Mouse (Mus musculus): ENCODE measurements around the gene Smpd4. TPM values are rescaled to one million over a fixed set of nuclear protein-coding genes. Genes with fewer than 3 reads are reported as not detected.
A peak's percentile ranks its signal among the peaks of the same experiment; 100 is the strongest.
"Not testable (repeated sequence)": the region's sequence is repeated elsewhere in the genome, so short reads cannot be mapped to it uniquely, and the experiment has no call there.

Smpd4 gene
- polyA plus RNA-seq (2015; fragmentation: Nextera tagmentation; extraction: Ambion mirVana) = 25.1 and 30.7 TPM in 2 replicates

DNA sequence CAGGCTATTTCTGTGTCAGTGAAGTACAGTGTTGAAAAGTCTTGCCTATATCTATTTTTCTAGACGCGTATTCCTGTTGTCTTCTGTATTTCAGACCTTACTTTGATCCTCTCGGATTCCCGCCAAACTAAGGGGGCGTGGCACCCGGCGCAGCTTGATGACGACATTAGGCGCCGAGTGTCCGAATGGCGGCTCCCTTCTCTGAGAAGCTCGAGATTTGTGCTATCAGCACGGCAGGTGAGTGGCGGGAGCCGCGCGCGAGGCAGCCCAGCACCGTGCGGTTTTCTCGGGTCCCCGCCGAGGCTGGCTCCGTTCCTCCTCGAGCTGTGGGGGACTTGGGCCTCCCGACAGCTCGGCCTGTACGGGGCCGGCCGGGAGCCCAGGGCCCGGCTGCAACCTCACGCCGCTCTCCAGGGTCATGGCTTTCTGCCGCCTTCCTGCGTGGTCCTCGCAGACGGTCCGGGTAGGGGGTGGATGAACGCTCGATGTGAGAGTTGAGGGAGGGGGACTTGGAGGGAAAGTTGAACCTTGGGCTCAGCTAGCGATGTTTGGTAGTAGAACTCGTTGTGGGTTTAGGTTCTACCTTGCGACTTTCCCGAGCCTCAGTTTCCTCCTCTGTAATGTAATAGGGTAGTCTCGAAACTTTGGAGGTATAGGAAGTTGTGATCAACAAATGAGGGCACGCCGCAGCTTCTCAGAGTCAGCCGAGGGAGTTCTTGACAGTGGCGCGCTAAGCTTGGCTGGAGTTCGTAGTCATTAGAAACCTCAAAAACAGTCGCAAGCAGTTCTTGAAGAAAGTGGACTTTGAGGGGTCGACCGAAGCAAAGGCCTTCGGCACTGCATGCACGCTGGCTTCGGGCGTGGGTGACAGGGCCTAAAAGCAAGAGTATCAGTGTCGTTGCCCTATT, at the start of gene Smpd4:
Gene Smpd4 (plus strand): TSS at position 157 of the 908 bp plus-strand sequence.
- ATAC-seq (ENCODE audit: low FRiP score, low read depth) = peak; percentile 85

GRCm38 (mm10) chr16:17575870-17576824, 43.0 kb upstream of the Smpd4 start:
- Histone ChIP-seq H3K9ac (peak overlapping the region; percentile 58), H3K4me2 (peak overlapping the region; percentile 75), H3K4me3 (peak overlapping the region; percentile 63), H3K27me3 (peaks cover 10% of the 10 kb centered on the region), H3K36me3 (0 out of 2 replicates have a peak, but pooled peaks cover 3% of the 10 kb centered on the region), H3K9me3 (no peaks in the 10 kb centered on the region), H3K4me1 (replicated peaks) (peaks cover 22% of the 10 kb centered on the region), H3K27ac (replicated peaks) (peak overlapping the region; percentile 77)
- 13% methylated on average over 45 of the region's 45 CpGs for WGBS
- ATAC-seq (ENCODE audit: low FRiP score, low read depth) = peak; percentile 88

More for the DNA sequence above, at the start of gene Smpd4:
- Histone ChIP-seq H3K36me3 (peaks cover 16% of the 10 kb centered on the region), H3K9me3 (no peaks in the 10 kb centered on the region), H3K27me3 (no peaks in the 10 kb centered on the region), H3K4me3 (peak within 1 kb of the TSS; percentile 71), H3K4me1 (replicated peaks) (peaks cover 17% of the 10 kb centered on the region), H3K9ac (peak within 1 kb of the TSS; percentile 71), H3K27ac (replicated peaks) (no peak within 1 kb of the TSS; the same call in 1 of the 2 replicates), H3K4me2 (peak within 1 kb of the TSS; percentile 85)
- 3% methylated on average over 60 of the region's 60 CpGs for WGBS

- ATAC-seq (ENCODE audit: low FRiP score, low read depth) = no peak; the same call in none of the 2 replicates
- 16% methylated on average over 8 of the region's 8 CpGs for WGBS
- no peaks in the 10 kb centered on the region for H3K9me3 ChIP-seq
Measured at GRCm38 (mm10) chr16:17576825-17577215, 42.3 kb upstream of the Smpd4 start.

GRCm38 (mm10) chr16:17583064-17583463, 36.1 kb upstream of the Smpd4 start, which contains the start of gene Slc7a4:
TSS of gene Slc7a4 (minus strand) at chr16:17583214.
- no peak within 1 kb of the TSS for H3K9ac ChIP-seq
- no peak within 1 kb of the TSS for H3K4me2 ChIP-seq
- 15% methylated on average over 8 of the region's 8 CpGs for WGBS
- ATAC-seq (ENCODE audit: low FRiP score, low read depth) = no peak
- no peaks in the 10 kb centered on the region for H3K36me3 ChIP-seq
- no peak within 1 kb of the TSS for H3K4me3 ChIP-seq
- no peak within 1 kb of the TSS for H3K27ac ChIP-seq (replicated peaks)
- H3K9me3 ChIP-seq = no peaks in the 10 kb centered on the region
- 0 out of 2 replicates have a peak, but pooled peaks cover 3% of the 10 kb centered on the region for H3K27me3 ChIP-seq
- H3K4me1 ChIP-seq (replicated peaks) = no peaks in the 10 kb centered on the region

More at GRCm38 (mm10) chr16:17576825-17577215, 42.3 kb upstream of the Smpd4 start:
- H3K4me1 ChIP-seq (replicated peaks) = peaks cover 22% of the 10 kb centered on the region
- peaks cover 10% of the 10 kb centered on the region for H3K27me3 ChIP-seq
- H3K27ac ChIP-seq (replicated peaks) = peak overlapping the region; percentile 77
- peak overlapping the region; percentile 63 for H3K4me3 ChIP-seq
- peak overlapping the region; percentile 58 for H3K9ac ChIP-seq
- H3K4me2 ChIP-seq = peak overlapping the region; percentile 75
- H3K36me3 ChIP-seq = 0 out of 2 replicates have a peak, but pooled peaks cover 3% of the 10 kb centered on the region

- H3K9me3 ChIP-seq = no peaks in the 10 kb centered on the region
- no peaks in the 10 kb centered on the region for H3K27me3 ChIP-seq
- no peaks in the 10 kb centered on the region for H3K4me1 ChIP-seq (replicated peaks)
- no peak for ATAC-seq (ENCODE audit: low FRiP score, low read depth)
- H3K36me3 ChIP-seq = no peaks in the 10 kb centered on the region
- no peak overlapping the region for H3K4me2 ChIP-seq
- H3K27ac ChIP-seq (replicated peaks) = no peak overlapping the region
- WGBS = 85% methylated on average over 7 of the region's 7 CpGs
- no peak overlapping the region for H3K4me3 ChIP-seq
- no peak overlapping the region for H3K9ac ChIP-seq
Measured at GRCm38 (mm10) chr16:17584555-17584954, 34.6 kb upstream of the Smpd4 start.

- H3K9me3 ChIP-seq = no peaks in the 10 kb centered on the region
- no peaks in the 10 kb centered on the region for H3K27me3 ChIP-seq
- H3K36me3 ChIP-seq = no peaks in the 10 kb centered on the region
- 61% methylated on average over 2 of the region's 2 CpGs for WGBS
- no peak for ATAC-seq (ENCODE audit: low FRiP score, low read depth)
- H3K9ac ChIP-seq = no peak overlapping the region
- no peak overlapping the region for H3K4me3 ChIP-seq
- H3K4me2 ChIP-seq = no peak overlapping the region
- H3K4me1 ChIP-seq (replicated peaks) = no peaks in the 10 kb centered on the region
- no peak overlapping the region for H3K27ac ChIP-seq (replicated peaks)
Measured at GRCm38 (mm10) chr16:17590731-17591130, 28.4 kb upstream of the Smpd4 start.

DNA sequence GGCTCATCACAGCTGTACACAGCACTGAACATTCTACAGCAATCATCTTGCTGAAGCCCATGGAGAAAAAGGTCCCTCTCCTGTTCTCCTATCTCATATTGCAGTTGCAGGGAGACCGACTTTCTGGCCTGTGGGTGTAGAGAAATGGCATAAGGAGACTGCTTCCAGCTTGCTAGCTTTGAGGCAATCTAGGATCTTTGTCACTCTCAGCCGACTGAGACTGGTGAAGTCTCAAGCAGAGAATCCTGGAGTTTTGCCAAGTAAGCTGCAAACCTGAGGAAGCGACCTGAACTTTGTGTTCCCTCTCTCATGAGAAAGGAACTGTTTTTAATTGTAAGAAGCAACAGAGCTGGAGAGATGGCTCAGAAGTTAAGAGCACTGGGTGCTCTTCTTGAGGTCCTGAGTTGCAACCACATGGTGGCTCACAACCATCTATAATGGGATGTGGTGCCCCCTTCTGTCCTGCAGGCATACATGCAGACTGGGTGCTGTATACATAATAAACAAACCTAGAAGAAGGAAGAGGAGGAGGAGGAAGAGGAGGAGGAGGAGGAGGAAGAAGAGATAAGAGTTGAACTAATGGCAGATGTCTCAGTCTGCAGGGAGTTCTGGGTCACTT, 18.1 kb upstream of the Smpd4 start:
- H3K27me3 ChIP-seq = no peaks in the 10 kb centered on the region
- WGBS = 61% methylated on average over 3 of the region's 3 CpGs
- no peaks in the 10 kb centered on the region for H3K4me1 ChIP-seq (replicated peaks)
- no peak for ATAC-seq (ENCODE audit: low FRiP score, low read depth)
- no peak overlapping the region for H3K4me2 ChIP-seq
- no peaks in the 10 kb centered on the region for H3K9me3 ChIP-seq
- no peaks in the 10 kb centered on the region for H3K36me3 ChIP-seq
- H3K9ac ChIP-seq = no peak overlapping the region
- H3K27ac ChIP-seq (replicated peaks) = no peak overlapping the region
- H3K4me3 ChIP-seq = no peak overlapping the region

GRCm38 (mm10) chr16:17604941-17605340, 14.2 kb upstream of the Smpd4 start:
- no peak overlapping the region for H3K9ac ChIP-seq
- H3K27ac ChIP-seq (replicated peaks) = no peak overlapping the region
- no peaks in the 10 kb centered on the region for H3K36me3 ChIP-seq
- no peaks in the 10 kb centered on the region for H3K9me3 ChIP-seq
- no peaks in the 10 kb centered on the region for H3K4me1 ChIP-seq (replicated peaks)
- ATAC-seq (ENCODE audit: low FRiP score, low read depth) = no peak
- H3K27me3 ChIP-seq = no peaks in the 10 kb centered on the region
- WGBS = 55% methylated on average over 4 of the region's 4 CpGs
- no peak overlapping the region for H3K4me2 ChIP-seq
- H3K4me3 ChIP-seq = no peak overlapping the region

DNA sequence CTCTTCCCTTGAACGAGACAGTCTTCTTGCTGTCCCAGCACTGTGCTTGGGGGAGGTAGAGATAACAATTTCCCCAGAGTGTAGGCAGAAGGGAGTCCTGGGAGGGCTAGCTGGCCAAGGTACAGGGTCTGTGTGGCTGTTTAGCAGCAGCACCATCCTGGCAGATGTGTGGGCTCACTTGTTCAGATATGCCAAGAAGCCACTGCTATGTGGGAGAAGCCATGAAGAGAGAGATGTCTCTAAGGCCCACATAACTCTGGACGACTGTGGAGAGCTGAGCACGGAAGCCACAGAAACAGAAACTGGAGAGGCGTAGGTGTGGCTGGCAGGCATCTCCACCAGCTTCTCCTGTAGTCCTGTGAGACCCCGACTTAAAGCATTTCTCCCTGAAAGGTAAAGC, 13.5 kb upstream of the Smpd4 start:
- 79% methylated on average over 5 of the region's 5 CpGs for WGBS
- no peak for ATAC-seq (ENCODE audit: low FRiP score, low read depth)
- no peaks in the 10 kb centered on the region for H3K9me3 ChIP-seq
- H3K9ac ChIP-seq = no peak overlapping the region
- no peaks in the 10 kb centered on the region for H3K36me3 ChIP-seq
- H3K27me3 ChIP-seq = no peaks in the 10 kb centered on the region
- no peak overlapping the region for H3K27ac ChIP-seq (replicated peaks)
- H3K4me2 ChIP-seq = no peak overlapping the region
- H3K4me1 ChIP-seq (replicated peaks) = no peaks in the 10 kb centered on the region
- H3K4me3 ChIP-seq = no peak overlapping the region

DNA sequence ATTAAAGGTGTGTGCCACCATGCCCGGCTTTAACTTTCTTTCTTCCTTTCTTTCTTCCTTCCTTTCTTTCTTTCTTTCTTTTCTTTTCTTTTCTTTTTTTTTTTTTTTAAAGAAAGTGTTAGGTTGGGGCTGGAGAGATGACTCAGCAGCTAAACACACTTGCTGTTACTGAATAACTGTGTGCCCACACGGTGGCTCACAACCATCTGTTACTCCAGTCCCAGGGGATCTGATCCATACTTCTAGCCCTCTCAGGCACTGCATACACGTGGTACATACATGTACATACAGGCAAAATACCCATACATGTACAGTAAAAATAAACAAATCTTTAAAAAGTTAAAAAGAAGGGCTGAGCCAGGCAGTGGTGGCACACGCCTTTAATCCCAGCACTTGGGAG, 7.8 kb upstream of the Smpd4 start:
- no peak overlapping the region for H3K27ac ChIP-seq (replicated peaks)
- H3K4me2 ChIP-seq = no peak overlapping the region
- WGBS = 68% methylated on average over 4 of the region's 4 CpGs
- H3K27me3 ChIP-seq = no peaks in the 10 kb centered on the region
- H3K9me3 ChIP-seq = no peaks in the 10 kb centered on the region
- no peak overlapping the region for H3K4me3 ChIP-seq
- ATAC-seq (ENCODE audit: low FRiP score, low read depth) = no peak
- no peak overlapping the region for H3K9ac ChIP-seq
- H3K36me3 ChIP-seq = no peaks in the 10 kb centered on the region
- H3K4me1 ChIP-seq (replicated peaks) = no peaks in the 10 kb centered on the region

DNA sequence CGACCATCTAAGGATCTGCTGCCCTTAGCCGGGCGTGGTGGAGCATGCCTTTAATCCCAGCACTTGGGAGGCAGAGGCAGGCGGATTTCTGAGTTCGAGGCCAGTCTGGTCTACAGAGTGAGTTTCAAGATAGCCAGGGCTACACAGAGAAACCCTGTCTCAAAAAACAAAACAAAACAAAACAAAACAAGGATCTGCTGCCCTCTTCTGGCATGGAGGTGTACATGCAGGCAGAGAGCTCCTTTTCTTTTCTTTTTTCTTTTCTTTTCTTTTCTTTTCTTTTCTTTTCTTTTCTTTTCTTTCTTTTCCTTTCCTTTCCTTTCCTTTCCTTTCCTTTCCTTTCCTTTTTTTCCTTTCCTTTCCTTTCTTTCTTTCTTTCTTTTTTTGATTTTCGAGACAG, 4.4 kb upstream of the Smpd4 start:
- not testable (repeated sequence) for H3K27ac ChIP-seq (replicated peaks); H3K9me3 ChIP-seq; ATAC-seq (ENCODE audit: low FRiP score, low read depth); H3K27me3 ChIP-seq; H3K4me1 ChIP-seq (replicated peaks); H3K4me3 ChIP-seq; H3K4me2 ChIP-seq; H3K9ac ChIP-seq; H3K36me3 ChIP-seq
- WGBS = 95% methylated on average over 6 of the region's 6 CpGs

Data from hindbrain, embryonic 15.5 days (tissue).